Mouse (Mus musculus) heart, postnatal 0 days (tissue): ENCODE data around the gene Rbfox3. TPM values are rescaled to one million over a fixed set of nuclear protein-coding genes. Genes with fewer than 3 reads are reported as not detected.

Source experiments
- ATAC-seq: fragments of 200-750 bp; cut with Nextera tagmentation; 2 replicates; pipeline ENCODE4 v1.8.0; 2017; ENCODE audit warnings: low read depth, moderate number of reproducible peaks, moderate library complexity; ENCODE audit not compliant: insufficient read depth
- DNase-seq: peaks from one replicate; pipeline ENCODE4 v3.0.0-alpha.2; 2016; ENCODE audit warnings: low spot score
- H3K27ac ChIP-seq: fragments of 300-500 bp; sonication (generic); 2 replicates; pipeline ENCODE4 v1.5.1; 2014; ENCODE audit warnings: low read depth, mild to moderate bottlenecking
- H3K27me3 ChIP-seq: fragments of 300-500 bp; sonication (generic); 2 replicates; pipeline ENCODE4 v1.6.1; 2014; ENCODE audit warnings: low read length, mixed read lengths; ENCODE audit not compliant: control insufficient read depth, insufficient read depth
- H3K36me3 ChIP-seq: fragments of 300-500 bp; sonication (generic); replicated peaks from 2 replicates; pipeline ENCODE4 v1.6.1; 2014; ENCODE audit warnings: low read length, mixed read lengths; ENCODE audit not compliant: control insufficient read depth, insufficient read depth
- H3K4me1 ChIP-seq: fragments of 300-500 bp; sonication (generic); 2 replicates; pipeline ENCODE4 v1.6.1; 2014; ENCODE audit warnings: antibody characterized with exemption; ENCODE audit not compliant: control insufficient read depth, insufficient read depth
- H3K4me2 ChIP-seq: fragments of 300-500 bp; sonication (generic); 2 replicates; pipeline ENCODE4 v1.6.1; 2014; ENCODE audit warnings: low read depth, mild to moderate bottlenecking, low read length, moderate library complexity
- H3K4me3 ChIP-seq: fragments of 300-500 bp; sonication (generic); 2 replicates; pipeline ENCODE4 v1.5.1; 2014; ENCODE audit warnings: low read depth, low read length
- H3K9ac ChIP-seq: fragments of 300-500 bp; sonication (generic); replicated peaks from 2 replicates; pipeline ENCODE4 v1.6.1; 2014; ENCODE audit warnings: low read depth, low read length, mixed read lengths
- H3K9me3 ChIP-seq: fragments of 300-500 bp; sonication (generic); replicated peaks from 2 replicates; pipeline ENCODE4 v1.6.1; 2016; ENCODE audit warnings: low read length; ENCODE audit not compliant: control insufficient read depth
- CTCF ChIP-seq: IDR thresholded peaks from 2 replicates; pipeline ENCODE4 v1.5.1; 2016; ENCODE audit warnings: antibody characterized with exemption, control low read depth, low read depth
- EP300 ChIP-seq: IDR thresholded peaks from 2 replicates; pipeline ENCODE4 v1.6.1; 2016; ENCODE audit warnings: antibody characterized with exemption, low read depth
- WGBS: fragments of 180-500 bp; shearing (Covaris S2); extraction: QIAGEN DNeasy Blood & Tissue Kit; methylation state at CpG from one replicate; pipeline ENCODE4 v1.1.7; 2014; 5-methylcytosine and 5-hydroxymethylcytosine counted together
- polyA plus RNA-seq: library from polyadenylated mRNA; unstranded; fragments of >200 nt; fragmentation: Nextera tagmentation; extraction: Ambion mirVana; gene quantifications from 2 replicates; pipeline ENCODE4 v1.2.1, GENCODE M21; 2015
- total RNA-seq: library from RNA; depleted of rRNA; stranded (reverse); fragments of >200 nt; gene quantifications from 2 replicates; pipeline ENCODE4 v1.2.3, GENCODE M21; 2014; ENCODE audit warnings: low replicate concordance

The Rbfox3 gene
- total and polyA plus RNA-seq, 2 experiments from 2014 or later = 0.08 to 1.2 TPM

DNA sequence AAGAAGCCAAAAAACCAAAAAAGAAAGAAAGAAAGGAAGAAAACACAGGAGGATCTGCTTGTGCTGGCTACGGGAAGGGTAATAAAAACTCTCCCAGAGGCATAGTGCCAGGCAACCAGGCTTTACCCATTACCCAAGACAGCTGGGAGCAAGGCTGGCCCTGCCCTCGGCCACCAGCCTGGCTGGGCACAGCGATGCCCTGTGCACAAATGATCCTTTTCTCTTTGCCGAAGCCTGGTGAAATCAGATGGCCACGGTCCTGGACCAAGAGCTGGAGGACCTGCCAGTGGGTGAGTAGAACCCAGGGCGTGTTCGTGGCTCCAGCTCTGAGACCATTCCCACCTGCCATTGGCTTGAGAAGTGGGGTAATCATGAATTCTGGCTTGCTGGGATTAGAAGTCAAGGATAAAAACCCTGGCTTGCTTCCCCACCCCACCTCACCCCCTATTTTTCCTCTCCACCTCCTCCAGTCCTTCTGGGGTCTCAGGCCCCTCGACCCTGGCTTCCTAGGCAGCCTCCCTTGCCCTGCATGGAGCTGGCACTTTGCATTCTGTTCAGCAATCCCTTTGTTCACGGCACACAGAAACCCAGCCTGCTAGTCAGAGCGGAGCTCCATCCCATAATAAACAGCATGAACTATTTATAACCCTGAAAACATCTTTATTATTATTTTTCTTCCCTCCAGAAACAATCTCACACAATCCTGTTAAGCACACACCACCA, 118.3 kb downstream of the Rbfox3 start:
- ATAC-seq = no peak
- H3K4me3 ChIP-seq = no peak overlapping the region
- H3K36me3 ChIP-seq = no peaks in the 10 kb centered on the region
- no peak for TF ChIP-seq EP300
- no peak for TF ChIP-seq CTCF
- no peak overlapping the region for H3K27ac ChIP-seq
- H3K9ac ChIP-seq = no peak overlapping the region
- no peaks in the 10 kb centered on the region for H3K9me3 ChIP-seq
- H3K27me3 ChIP-seq = no peaks in the 10 kb centered on the region
- 76% methylated on average over 10 of the region's 10 CpGs for WGBS
- no peak overlapping the region for H3K4me2 ChIP-seq
- DNase-seq = no peak
- peaks cover 5% of the 10 kb centered on the region; the same call in 1 of the 2 replicates for H3K4me1 ChIP-seq

DNA sequence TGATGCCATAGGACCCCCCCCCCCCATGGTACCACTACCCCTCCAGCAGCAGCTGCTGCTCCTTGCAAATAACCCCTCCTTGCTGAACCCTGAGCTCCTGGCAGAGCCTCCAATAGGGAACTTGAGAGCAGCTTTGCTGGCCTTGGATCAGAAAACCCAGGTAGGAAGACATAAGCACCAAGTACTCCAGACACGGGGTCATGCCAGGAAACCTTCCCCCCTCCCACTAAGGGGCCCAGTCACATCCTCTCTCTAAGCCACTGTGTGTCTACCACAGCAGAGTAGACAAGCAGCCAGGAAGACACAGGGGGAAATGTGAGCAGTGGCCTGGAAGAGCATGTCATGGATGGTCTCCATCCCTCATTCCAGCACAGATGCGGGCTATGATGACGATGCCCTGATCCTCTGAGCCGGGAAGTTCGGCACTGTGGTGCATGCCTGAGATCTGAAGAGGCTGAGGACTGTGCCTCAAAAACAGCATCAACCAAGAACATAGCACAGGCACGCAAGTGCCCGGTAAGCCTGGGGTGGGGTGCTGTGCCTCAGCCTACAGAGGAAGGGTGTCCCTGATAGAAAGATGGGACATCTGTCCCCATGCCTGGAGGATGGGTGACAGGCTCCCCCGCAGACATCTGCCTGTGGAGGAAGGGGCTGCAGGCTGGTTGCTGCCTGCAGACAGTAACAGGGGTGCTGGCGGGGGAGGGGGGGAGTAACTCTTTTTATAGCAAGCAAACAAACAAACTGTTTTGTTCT, 119.1 kb downstream of the Rbfox3 start:
- 77% methylated on average over 9 of the region's 9 CpGs for WGBS
- Histone ChIP-seq H3K4me3 (no peak overlapping the region), H3K27me3 (no peaks in the 10 kb centered on the region), H3K4me2 (no peak overlapping the region), H3K9me3 (no peaks in the 10 kb centered on the region), H3K27ac (no peak overlapping the region), H3K9ac (no peak overlapping the region), H3K36me3 (no peaks in the 10 kb centered on the region), H3K4me1 (peaks cover 5% of the 10 kb centered on the region; the same call in 1 of the 2 replicates)
- ATAC-seq = no peak
- DNase-seq = no peak
- TF ChIP-seq CTCF (no peak), EP300 (no peak)

DNA sequence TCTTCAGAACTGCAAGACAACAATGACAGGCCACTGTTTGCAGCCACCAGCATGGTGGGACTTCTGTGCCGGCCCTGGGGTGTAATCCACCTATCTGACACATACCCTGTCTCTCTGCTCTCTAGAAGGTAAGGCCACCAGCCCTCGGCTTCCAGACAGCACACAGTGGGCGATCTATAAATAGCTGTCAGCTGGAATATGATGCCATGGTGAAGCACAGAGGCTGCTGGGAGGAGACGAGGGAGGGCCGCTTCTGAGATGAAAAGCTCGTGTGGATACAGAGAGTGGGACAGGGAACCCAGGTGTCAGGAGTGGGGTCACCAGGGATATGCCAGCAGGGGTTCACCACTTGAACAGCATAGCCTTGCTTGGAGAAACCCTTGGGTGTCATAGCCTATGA, 120.0 kb downstream of the Rbfox3 start:
- no peak overlapping the region for H3K4me2 ChIP-seq

DNA sequence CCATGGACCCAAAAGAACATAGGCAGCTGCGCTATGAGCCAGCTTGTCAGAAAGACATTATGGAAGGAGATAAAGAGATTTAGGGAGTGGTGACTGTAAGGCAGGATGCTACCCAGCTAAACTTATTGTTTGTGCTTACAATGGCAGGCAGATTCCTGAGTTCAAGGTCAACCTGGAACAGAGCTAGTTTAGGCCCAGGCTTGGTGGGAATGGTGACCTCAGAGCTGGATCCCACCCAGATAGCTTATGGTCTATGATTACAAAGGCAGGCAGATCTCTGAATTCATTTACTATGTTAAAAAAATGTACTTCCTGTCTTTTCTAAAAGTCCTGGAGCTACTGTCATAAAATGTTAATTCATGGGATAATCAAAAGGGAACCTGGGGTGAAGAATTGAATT, 123.3 kb downstream of the Rbfox3 start:
- H3K27ac ChIP-seq = no peak overlapping the region
- 85% methylated on average over 1 of the region's 1 CpGs for WGBS
- no peak overlapping the region for H3K4me2 ChIP-seq
- TF ChIP-seq CTCF = no peak
- no peak for TF ChIP-seq EP300
- H3K4me3 ChIP-seq = no peak overlapping the region
- ATAC-seq (no peak), DNase-seq (no peak)
- H3K27me3 ChIP-seq = no peaks in the 10 kb centered on the region
- H3K9me3 ChIP-seq = no peaks in the 10 kb centered on the region
- H3K36me3 ChIP-seq = no peaks in the 10 kb centered on the region
- peaks cover 5% of the 10 kb centered on the region; the same call in 1 of the 2 replicates for H3K4me1 ChIP-seq
- no peak overlapping the region for H3K9ac ChIP-seq

More for the DNA sequence above, 120.0 kb downstream of the Rbfox3 start:
- Histone ChIP-seq H3K4me3 (no peak overlapping the region), H3K27me3 (no peaks in the 10 kb centered on the region), H3K36me3 (no peaks in the 10 kb centered on the region), H3K27ac (peak overlapping the region; percentile 44), H3K9ac (no peak overlapping the region), H3K9me3 (no peaks in the 10 kb centered on the region), H3K4me1 (peaks cover 5% of the 10 kb centered on the region; the same call in 1 of the 2 replicates)
- 33% methylated on average over 6 of the region's 6 CpGs for WGBS
- ATAC-seq = peak; percentile 88
- TF ChIP-seq EP300 (no peak), CTCF (no peak)
- peak; percentile 73 for DNase-seq

DNA sequence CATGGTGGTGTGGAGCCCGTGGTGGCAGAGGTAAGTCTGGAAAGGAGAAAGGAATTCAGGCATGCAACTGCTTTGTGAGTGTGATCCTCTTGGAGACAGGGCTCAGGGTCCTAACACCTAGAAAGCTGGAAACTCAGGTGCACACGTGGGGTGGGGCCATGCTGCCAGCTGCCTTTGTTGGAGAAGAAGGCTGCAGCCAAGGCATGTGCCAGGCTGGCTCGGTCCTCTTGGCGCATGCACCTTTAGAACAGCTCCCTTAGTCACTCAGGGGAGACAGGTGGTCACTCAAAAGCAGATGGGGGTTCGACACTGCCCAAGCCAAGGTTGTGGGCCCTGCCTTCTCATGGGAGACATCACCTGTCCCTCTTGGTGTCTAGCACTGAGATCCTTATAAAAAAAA, 128.7 kb downstream of the Rbfox3 start:
- H3K27me3 ChIP-seq = no peaks in the 10 kb centered on the region

More for the DNA sequence above, 128.7 kb downstream of the Rbfox3 start:
- H3K4me1 ChIP-seq = no peaks in the 10 kb centered on the region
- H3K36me3 ChIP-seq = no peaks in the 10 kb centered on the region
- TF ChIP-seq CTCF = no peak
- H3K27ac ChIP-seq = no peak overlapping the region
- H3K9me3 ChIP-seq = no peaks in the 10 kb centered on the region
- no peak overlapping the region for H3K4me2 ChIP-seq
- DNase-seq = no peak
- WGBS = 77% methylated on average over 5 of the region's 5 CpGs
- no peak for ATAC-seq
- no peak overlapping the region for H3K4me3 ChIP-seq
- no peak overlapping the region for H3K9ac ChIP-seq
